Mouse (Mus musculus) lung, embryonic 15.5 days (tissue): ENCODE results near the gene Gstp3. TPM values are rescaled to one million over a fixed set of nuclear protein-coding genes. Genes with fewer than 3 reads are reported as not detected.

ENCODE experiments used
- ATAC-seq: fragments of 200-750 bp; cut with Nextera tagmentation; 2 replicates; pipeline ENCODE4 v1.8.0; 2017; ENCODE audit warnings: moderate number of reproducible peaks, borderline replicate concordance; ENCODE audit not compliant: low FRiP score, low TSS enrichment; ENCODE audit errors: extremely low read depth
- H3K27ac ChIP-seq: fragments of 300-500 bp; sonication (generic); 2 replicates; pipeline ENCODE4 v1.5.1; 2015; ENCODE audit warnings: moderate library complexity, mild to moderate bottlenecking, inconsistent platforms
- H3K27me3 ChIP-seq: fragments of 300-500 bp; sonication (generic); 2 replicates; pipeline ENCODE4 v1.6.1; 2015; ENCODE audit warnings: inconsistent platforms
- H3K36me3 ChIP-seq: fragments of 300-500 bp; sonication (generic); 2 replicates; pipeline ENCODE4 v1.6.1; 2015; ENCODE audit warnings: inconsistent platforms
- H3K4me1 ChIP-seq: fragments of 300-500 bp; sonication (generic); 2 replicates; pipeline ENCODE4 v1.6.1; 2015; ENCODE audit warnings: inconsistent platforms
- H3K4me2 ChIP-seq: fragments of 300-500 bp; sonication (generic); 2 replicates; pipeline ENCODE4 v1.6.1; 2015; ENCODE audit warnings: inconsistent platforms, mild to moderate bottlenecking, moderate library complexity
- H3K4me3 ChIP-seq: fragments of 300-500 bp; sonication (generic); 2 replicates; pipeline ENCODE4 v1.5.1; 2015; ENCODE audit warnings: mild to moderate bottlenecking, inconsistent platforms
- H3K9ac ChIP-seq: fragments of 300-500 bp; sonication (generic); 2 replicates; pipeline ENCODE4 v1.6.1; 2015; ENCODE audit warnings: inconsistent platforms
- H3K9me3 ChIP-seq: fragments of 300-500 bp; sonication (generic); 2 replicates; pipeline ENCODE4 v1.6.1; 2016; ENCODE audit warnings: inconsistent platforms
- WGBS: fragments of 180-500 bp; shearing (Covaris S2); methylation state at CpG from one replicate; pipeline ENCODE4 v1.1.7; 2015; 5-methylcytosine and 5-hydroxymethylcytosine counted together
- polyA plus RNA-seq: library from polyadenylated mRNA; unstranded; fragments of >200 nt; fragmentation: Nextera tagmentation; extraction: Ambion mirVana; gene quantifications from 2 replicates; pipeline ENCODE4 v1.2.1, GENCODE M21; 2015

Gstp3 gene
- polyA plus RNA-seq, 1 experiment from 2014 or later: 0.22 TPM

DNA sequence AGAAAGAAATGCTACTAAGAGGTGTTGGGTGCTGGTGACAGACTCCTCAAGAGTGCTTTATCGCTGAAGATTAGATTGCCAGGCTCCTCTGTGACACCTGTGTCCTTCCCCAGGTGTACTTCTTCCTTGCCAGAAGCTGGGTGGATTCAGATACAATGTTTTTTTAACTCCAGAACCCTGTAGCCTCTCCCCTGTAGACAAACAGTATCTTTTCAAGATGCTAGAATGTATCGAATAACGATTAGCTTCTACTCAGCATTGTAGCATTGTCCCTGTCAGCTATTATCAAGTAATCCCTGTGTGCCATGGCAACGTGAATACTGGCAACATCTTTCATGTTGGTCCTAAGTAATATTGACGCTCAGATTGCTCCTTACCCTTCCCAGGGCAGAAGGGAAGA is 25.6 kb downstream of the Gstp3 start:
- Histone ChIP-seq H3K4me1 (peaks cover 4% of the 10 kb centered on the region; the same call in 1 of the 2 replicates), H3K27ac (no peak overlapping the region), H3K9ac (no peak overlapping the region), H3K36me3 (peaks cover 6% of the 10 kb centered on the region; the same call in 1 of the 2 replicates), H3K4me3 (no peak overlapping the region), H3K9me3 (no peaks in the 10 kb centered on the region), H3K4me2 (no peak overlapping the region), H3K27me3 (no peaks in the 10 kb centered on the region)
- 44% methylated on average over 5 of the region's 5 CpGs for WGBS
- no peak for ATAC-seq

DNA sequence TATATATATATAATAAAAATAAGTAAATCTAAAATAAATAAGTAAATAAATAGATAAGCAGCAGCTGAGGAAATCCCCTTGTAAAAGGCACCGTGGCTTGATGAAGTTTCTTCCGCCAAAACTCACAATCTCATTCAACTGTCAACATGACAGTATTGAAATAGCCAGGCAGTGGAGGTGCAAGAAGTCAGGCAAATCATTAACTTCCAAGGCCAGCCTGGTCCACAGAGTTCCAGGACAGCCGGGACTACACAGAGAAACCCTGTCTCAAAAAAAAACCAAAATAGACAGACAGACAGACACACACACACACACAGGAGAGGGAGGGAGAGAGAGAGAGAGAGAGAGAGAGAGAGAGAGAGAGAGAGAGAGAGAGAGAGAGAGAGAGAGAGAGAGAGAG is 26.1 kb downstream of the Gstp3 start:
- H3K9me3 ChIP-seq: no peaks in the 10 kb centered on the region
- 57% methylated on average over 3 of the region's 3 CpGs for WGBS
- no peak overlapping the region for H3K4me3 ChIP-seq
- peaks cover 4% of the 10 kb centered on the region; the same call in 1 of the 2 replicates for H3K4me1 ChIP-seq
- H3K9ac ChIP-seq: no peak overlapping the region
- H3K27me3 ChIP-seq: no peaks in the 10 kb centered on the region
- no peak overlapping the region for H3K4me2 ChIP-seq
- H3K27ac ChIP-seq: no peak overlapping the region
- ATAC-seq: no peak
- H3K36me3 ChIP-seq: peaks cover 6% of the 10 kb centered on the region; the same call in 1 of the 2 replicates

DNA sequence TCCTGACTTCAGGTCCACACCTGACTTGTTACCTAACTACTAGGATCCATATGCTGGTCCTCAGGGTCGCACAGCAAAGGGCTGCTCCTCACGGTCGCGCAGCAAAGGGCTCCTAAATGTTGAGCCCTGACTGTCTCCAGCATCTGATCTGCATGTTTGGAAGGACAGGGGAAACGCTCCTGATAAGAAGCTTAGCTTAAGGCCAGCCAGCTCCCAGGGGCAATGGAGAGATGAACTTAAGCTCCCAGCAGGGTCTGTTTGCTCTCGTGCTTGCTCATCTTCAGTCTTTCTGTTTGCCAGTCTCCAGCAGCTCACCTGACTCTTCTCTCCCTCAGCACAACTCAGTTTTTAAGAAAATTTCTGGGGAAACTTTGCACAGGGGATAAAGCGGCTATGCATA is 26.7 kb downstream of the Gstp3 start:
- 46% methylated on average over 7 of the region's 7 CpGs for WGBS
- Histone ChIP-seq H3K27ac (no peak overlapping the region), H3K4me2 (no peak overlapping the region), H3K4me1 (peaks cover 4% of the 10 kb centered on the region; the same call in 1 of the 2 replicates), H3K36me3 (peaks cover 6% of the 10 kb centered on the region; the same call in 1 of the 2 replicates), H3K9me3 (no peaks in the 10 kb centered on the region), H3K27me3 (no peaks in the 10 kb centered on the region), H3K9ac (no peak overlapping the region), H3K4me3 (no peak overlapping the region)
- ATAC-seq: no peak

DNA sequence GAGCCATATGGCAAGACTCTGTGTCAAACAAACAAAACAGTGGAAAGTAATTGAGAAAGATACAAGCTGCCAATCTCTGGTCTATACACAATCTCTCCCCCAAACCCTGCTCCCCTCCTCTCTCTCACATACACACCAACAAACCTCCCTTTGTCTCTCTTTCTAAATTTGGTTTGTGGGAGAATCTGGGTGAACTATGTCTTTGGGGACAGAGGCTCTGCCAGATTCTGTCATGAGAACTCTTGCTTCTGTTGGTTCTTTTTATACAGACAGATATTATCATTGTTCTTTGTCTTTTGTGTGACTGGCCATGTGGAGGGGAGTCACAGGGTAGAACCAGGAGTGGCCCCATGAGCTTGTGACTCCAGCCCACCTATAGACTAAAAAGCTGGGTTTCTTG is 31.8 kb downstream of the Gstp3 start:
- ATAC-seq: no peak
- Histone ChIP-seq H3K4me3 (no peak overlapping the region), H3K4me1 (no peaks in the 10 kb centered on the region), H3K9me3 (peaks cover 3% of the 10 kb centered on the region; the same call in 1 of the 2 replicates), H3K36me3 (no peaks in the 10 kb centered on the region), H3K9ac (no peak overlapping the region), H3K4me2 (no peak overlapping the region), H3K27ac (no peak overlapping the region), H3K27me3 (no peaks in the 10 kb centered on the region)

DNA sequence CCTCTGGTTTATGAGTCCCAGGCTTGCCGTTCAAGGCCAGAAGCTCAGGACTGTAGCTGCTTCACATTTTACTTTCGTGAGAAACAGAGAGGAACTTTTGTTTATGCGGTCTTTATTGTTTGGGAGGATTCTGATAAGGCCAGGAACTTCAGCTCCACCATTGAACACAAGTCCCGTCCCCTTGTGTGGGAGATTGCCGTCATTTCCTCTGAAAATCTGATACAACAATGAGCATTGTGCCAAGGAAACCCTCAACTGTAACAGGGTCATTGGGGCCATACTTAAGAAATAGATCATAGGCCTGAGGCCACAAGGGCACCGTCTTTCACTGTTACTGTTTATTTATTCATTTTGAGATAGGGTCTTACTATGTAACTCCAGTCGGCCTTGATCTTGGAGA is 36.2 kb downstream of the Gstp3 start:
- no peak overlapping the region for H3K27ac ChIP-seq
- WGBS: 56% methylated on average over 7 of the region's 7 CpGs
- H3K36me3 ChIP-seq: no peaks in the 10 kb centered on the region
- H3K4me2 ChIP-seq: no peak overlapping the region
- no peak overlapping the region for H3K9ac ChIP-seq
- no peaks in the 10 kb centered on the region for H3K27me3 ChIP-seq
- H3K9me3 ChIP-seq: peaks cover 3% of the 10 kb centered on the region; the same call in 1 of the 2 replicates
- ATAC-seq: no peak
- H3K4me1 ChIP-seq: peaks cover 5% of the 10 kb centered on the region; the same call in 1 of the 2 replicates
- H3K4me3 ChIP-seq: no peak overlapping the region

DNA sequence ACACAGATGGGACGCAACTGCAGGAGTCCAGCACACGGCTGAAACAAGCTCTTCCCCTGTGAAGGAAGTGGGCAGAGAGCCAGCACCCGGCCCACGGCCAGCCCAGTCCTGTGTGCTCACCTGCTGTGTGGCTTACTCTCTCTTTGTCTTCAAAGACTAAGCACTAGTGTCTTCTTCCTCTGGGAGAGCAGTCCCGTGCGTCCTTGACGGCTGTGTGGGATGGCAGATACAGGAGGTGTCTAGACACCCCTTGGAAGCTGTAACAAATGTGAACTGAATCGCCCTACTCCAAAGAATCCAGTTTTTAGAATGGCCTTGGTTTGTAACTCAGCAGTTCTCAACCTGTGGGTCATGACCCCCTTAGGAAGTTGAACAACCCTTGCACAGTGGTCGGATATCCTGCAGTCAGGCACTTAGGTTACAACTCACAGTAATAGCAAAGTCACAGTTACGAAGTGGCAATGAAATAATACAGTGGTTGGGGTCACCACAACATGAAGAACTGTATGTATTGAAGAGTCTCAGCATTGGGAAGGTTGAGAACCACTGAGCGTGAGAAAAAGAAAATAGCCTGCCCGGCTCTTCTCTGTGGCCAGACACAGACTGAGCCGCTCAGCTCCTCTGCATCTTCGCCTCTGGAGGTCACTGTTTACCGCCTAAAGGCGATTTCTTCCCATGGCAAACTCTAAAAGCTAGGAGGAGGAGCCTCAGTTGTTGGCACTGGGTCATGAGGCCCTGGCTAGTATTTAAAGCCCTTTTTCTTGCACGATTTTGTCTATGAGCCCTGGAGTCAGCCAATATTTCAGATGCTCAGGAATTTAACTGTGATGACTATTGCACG is 40.4 kb downstream of the Gstp3 start:
- H3K9me3 ChIP-seq: no peaks in the 10 kb centered on the region
- peak; percentile 92; the same call in 1 of the 2 replicates for ATAC-seq
- 23% methylated on average over 18 of the region's 18 CpGs for whole genome bisulfite sequencing
- no peak overlapping the region for H3K9ac ChIP-seq
- no peaks in the 10 kb centered on the region for H3K36me3 ChIP-seq
- H3K27ac ChIP-seq: peak overlapping the region; percentile 1; the same call in 1 of the 2 replicates
- H3K27me3 ChIP-seq: no peaks in the 10 kb centered on the region
- H3K4me3 ChIP-seq: no peak overlapping the region
- no peak overlapping the region for H3K4me2 ChIP-seq
- peaks cover 5% of the 10 kb centered on the region; the same call in 1 of the 2 replicates for H3K4me1 ChIP-seq

DNA sequence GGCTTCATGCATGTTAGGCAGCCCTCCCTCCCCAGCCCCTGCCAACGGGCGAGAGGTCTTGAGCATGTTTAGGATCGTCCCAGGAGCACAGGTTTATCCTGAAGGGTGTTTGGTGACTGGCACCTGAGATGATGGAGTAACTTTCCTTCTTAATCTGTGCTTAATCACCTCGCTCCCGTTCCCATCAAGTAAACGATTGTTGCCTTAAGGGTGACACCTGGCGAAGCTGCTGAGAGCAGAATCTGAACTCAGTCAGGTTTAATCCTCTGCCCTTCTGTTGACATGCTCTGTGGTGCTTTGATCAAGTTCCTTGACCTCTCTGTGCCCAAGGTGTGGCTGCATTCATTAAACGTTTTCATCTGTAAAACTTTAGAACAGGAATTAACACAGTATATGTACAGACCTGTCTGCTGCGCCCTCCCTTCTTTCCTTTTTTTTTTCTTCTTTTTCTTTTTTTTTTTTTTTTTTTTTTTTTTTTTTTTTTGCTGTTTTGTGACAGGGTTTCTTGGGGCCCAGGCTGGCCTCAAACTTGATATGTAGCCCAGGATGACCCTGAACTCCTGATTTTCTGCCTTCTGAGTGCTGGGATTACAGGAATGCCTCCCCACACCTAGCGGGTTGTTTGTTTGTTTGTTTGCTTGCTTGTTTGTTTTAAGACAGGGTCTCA is 41.3 kb downstream of the Gstp3 start:
- Histone ChIP-seq H3K4me3 (no peak overlapping the region), H3K27me3 (no peaks in the 10 kb centered on the region), H3K4me2 (no peak overlapping the region), H3K4me1 (peaks cover 5% of the 10 kb centered on the region; the same call in 1 of the 2 replicates), H3K27ac (no peak overlapping the region), H3K9ac (no peak overlapping the region), H3K9me3 (no peaks in the 10 kb centered on the region), H3K36me3 (no peaks in the 10 kb centered on the region)
- ATAC-seq: no peak
- WGBS: 40% methylated on average over 10 of the region's 10 CpGs

DNA sequence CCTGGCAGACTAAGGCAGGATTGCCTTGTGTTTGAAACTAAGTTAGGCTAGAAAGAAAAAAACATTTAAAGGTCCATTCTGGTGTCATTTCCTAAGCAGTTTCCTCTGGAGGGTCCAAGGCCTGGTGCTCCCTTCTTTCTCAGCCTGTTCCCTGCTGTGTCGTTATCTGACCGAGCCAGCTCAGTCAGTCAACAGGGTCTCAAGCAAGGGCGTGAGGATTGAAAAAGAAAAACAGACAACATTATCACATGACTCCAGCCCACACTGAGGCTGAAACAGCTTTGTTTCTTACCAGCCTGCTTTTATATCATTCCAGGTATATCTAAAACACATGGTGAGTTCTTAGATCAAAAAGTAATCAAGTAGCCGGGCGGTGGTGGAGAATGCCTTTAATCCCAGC is 43.7 kb downstream of the Gstp3 start:
- no peak overlapping the region for H3K4me3 ChIP-seq
- WGBS: 53% methylated on average over 5 of the region's 5 CpGs
- ATAC-seq: no peak
- no peak overlapping the region for H3K4me2 ChIP-seq
- no peak overlapping the region for H3K27ac ChIP-seq
- no peak overlapping the region for H3K9ac ChIP-seq
- H3K9me3 ChIP-seq: no peaks in the 10 kb centered on the region
- H3K36me3 ChIP-seq: peaks cover 4% of the 10 kb centered on the region; the same call in 1 of the 2 replicates
- H3K27me3 ChIP-seq: no peaks in the 10 kb centered on the region
- H3K4me1 ChIP-seq: peaks cover 15% of the 10 kb centered on the region

DNA sequence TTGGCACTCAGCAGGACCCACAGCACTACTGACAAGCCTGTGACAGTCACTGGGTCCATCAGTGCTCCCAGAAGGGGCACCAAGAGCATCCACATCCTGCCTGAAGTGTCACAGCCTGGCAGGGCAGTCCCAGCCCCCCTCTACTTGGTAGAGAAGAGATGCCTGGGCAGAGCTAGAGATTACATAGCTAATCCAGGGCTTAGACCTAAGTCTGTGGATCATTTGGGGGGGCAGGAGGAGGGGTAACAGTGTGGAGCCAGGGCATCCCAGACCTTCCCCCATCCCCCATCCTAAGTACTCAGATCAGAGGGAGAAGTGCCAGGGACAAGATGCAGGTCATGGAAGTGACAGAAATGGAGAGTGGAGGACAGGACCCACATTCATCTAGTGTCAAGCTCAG is 44.6 kb downstream of the Gstp3 start:
- H3K4me3 ChIP-seq: no peak overlapping the region
- no peak overlapping the region for H3K4me2 ChIP-seq
- no peak overlapping the region for H3K27ac ChIP-seq
- H3K27me3 ChIP-seq: no peaks in the 10 kb centered on the region
- H3K4me1 ChIP-seq: peaks cover 15% of the 10 kb centered on the region
- H3K9me3 ChIP-seq: no peaks in the 10 kb centered on the region
- H3K9ac ChIP-seq: no peak overlapping the region
- no peak for ATAC-seq
- H3K36me3 ChIP-seq: peaks cover 9% of the 10 kb centered on the region

DNA sequence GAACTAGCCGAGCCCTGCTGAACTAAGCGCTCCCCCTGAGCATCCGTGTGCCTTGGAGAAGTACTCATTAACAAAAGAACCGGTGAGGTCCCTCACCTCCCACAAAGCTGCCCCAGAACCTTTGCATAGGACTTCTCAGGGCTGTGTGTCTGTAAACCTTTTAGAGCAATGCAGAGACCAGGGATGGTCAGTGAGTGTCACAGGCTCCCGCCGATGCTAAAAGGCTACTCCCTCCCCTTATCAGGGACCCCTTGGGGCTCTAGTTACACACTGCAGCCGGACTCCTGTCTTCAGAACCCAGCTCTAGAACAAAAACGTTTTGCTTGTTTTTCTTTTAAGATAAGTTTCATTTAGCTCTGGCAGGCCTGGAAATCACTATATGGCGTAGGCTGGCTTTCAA is 46.3 kb downstream of the Gstp3 start:
- no peak overlapping the region for H3K27ac ChIP-seq
- ATAC-seq: peak; percentile 21; the same call in 1 of the 2 replicates
- H3K9ac ChIP-seq: peak overlapping the region; percentile 39
- no peaks in the 10 kb centered on the region for H3K27me3 ChIP-seq
- no peaks in the 10 kb centered on the region for H3K9me3 ChIP-seq
- WGBS: 11% methylated on average over 9 of the region's 9 CpGs
- H3K4me3 ChIP-seq: peak overlapping the region; percentile 62
- peak overlapping the region; percentile 57 for H3K4me2 ChIP-seq
- H3K36me3 ChIP-seq: peaks cover 22% of the 10 kb centered on the region
- peaks cover 11% of the 10 kb centered on the region for H3K4me1 ChIP-seq

DNA sequence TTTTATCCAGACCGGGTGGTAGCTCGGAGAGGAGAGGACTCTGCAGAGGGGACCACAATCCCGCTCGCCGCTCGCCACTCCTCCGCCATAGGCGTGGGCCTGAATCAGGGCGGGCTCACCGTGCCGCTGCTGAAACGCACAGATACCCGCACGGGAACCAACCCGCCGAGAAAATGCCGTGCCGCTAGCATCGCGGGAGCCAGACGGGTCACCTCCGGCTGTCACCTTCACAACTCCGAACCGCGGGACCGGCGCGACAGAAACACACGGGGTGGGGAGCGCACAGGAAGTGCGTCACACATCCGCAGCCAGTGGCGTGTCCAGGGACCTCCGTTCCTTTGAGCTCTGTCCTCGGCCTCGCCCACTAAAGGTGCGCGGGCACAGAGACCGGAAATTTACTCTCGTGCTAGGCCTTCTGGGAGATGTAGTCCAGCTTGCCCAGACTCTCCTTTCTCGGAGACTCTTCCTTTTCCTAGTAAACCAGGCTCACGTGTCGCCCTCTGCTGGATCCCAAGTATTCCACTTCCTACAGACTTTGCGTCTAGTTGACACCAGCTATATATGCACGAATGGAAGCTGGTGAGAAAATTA is 46.8 kb downstream of the Gstp3 start, which contains the start of gene Ndufv1:
TSS of gene Ndufv1 (minus strand) at position 375 of the 591 bp plus-strand sequence.
- peak within 1 kb of the TSS; percentile 62 for H3K4me3 ChIP-seq
- WGBS: under 1% methylated on average over 45 of the region's 45 CpGs
- peaks cover 11% of the 10 kb centered on the region for H3K4me1 ChIP-seq
- H3K4me2 ChIP-seq: peak within 1 kb of the TSS; percentile 65
- ATAC-seq: peak; percentile 99
- peaks cover 28% of the 10 kb centered on the region for H3K36me3 ChIP-seq
- no peaks in the 10 kb centered on the region for H3K9me3 ChIP-seq
- no peaks in the 10 kb centered on the region for H3K27me3 ChIP-seq
- peak within 1 kb of the TSS; percentile 57 for H3K9ac ChIP-seq
- H3K27ac ChIP-seq: peak within 1 kb of the TSS; percentile 21; the same call in 1 of the 2 replicates
